Mouse (Mus musculus): Measurements from ENCODE around the gene Fkbp1b. TPM values are rescaled to one million over a fixed set of nuclear protein-coding genes. Genes with fewer than 3 reads are reported as not detected.

The Fkbp1b gene
- polyA plus RNA-seq, 1 experiment = 7.3 TPM

- Histone ChIP-seq H3K27me3 (ENCODE audit: control insufficient read depth, insufficient read depth, insufficient read length) (no peaks in the 10 kb centered on the region), H3K36me3 (ENCODE audit: control insufficient read depth, insufficient read depth) (no peaks in the 10 kb centered on the region), H3ac (ENCODE audit: control insufficient read depth, insufficient read length) (peak overlapping the region; percentile 27), H3K4me3 (peak overlapping the region; percentile 54), H3K4me2 (ENCODE audit: low read depth) (peak overlapping the region; percentile 92), H3K79me2 (ENCODE audit: control insufficient read depth, insufficient read depth) (peaks cover 12% of the 10 kb centered on the region)
- TF ChIP-seq MYOG (IDR thresholded peaks at IDR 0.05; ENCODE audit: control insufficient read depth in 1 of 3, insufficient read depth in 1 of 3, insufficient read length in 2 of 3, low read depth in 2 of 3) (no peak), USF1 (IDR thresholded peaks at IDR 0.05; ENCODE audit: low read depth) (no peak), TCF3 (IDR thresholded peaks at IDR 0.05; ENCODE audit: insufficient read length, low read depth) (no peak), CEBPB (IDR thresholded peaks at IDR 0.05; ENCODE audit: insufficient read depth, poor library complexity, severe bottlenecking) (no peak), MAX (IDR thresholded peaks at IDR 0.05; ENCODE audit: low read depth) (no peak), POLR2AphosphoS2 (IDR thresholded peaks at IDR 0.05; ENCODE audit: insufficient read length, low read depth) (no peak), E2F4 (IDR thresholded peaks at IDR 0.05; ENCODE audit: insufficient read depth) (no peak), SRF (IDR thresholded peaks at IDR 0.05; ENCODE audit: control insufficient read depth, insufficient read length, low read depth) (no peak), TCF12 (IDR thresholded peaks at IDR 0.05; ENCODE audit: insufficient read depth, poor library complexity, severe bottlenecking) (no peak), MYOD1 (IDR thresholded peaks at IDR 0.05; ENCODE audit: control insufficient read depth in 1 of 3, insufficient read length in 2 of 3, low read depth in 2 of 3) (no peak), POLR2A (IDR thresholded peaks at IDR 0.05; ENCODE audit: insufficient read length, low read depth) (no peak), REST (IDR thresholded peaks at IDR 0.05; ENCODE audit: insufficient read depth, insufficient read length) (no peak)
Measured at GRCm38 (mm10) chr12:4840741-4841140, 650 bp downstream of the Fkbp1b start.

GRCm38 (mm10) chr12:4840010-4840409 is 1.4 kb downstream of the Fkbp1b start:
- Histone ChIP-seq H3K27me3 (ENCODE audit: control insufficient read depth, insufficient read depth, insufficient read length) (no peaks in the 10 kb centered on the region), H3ac (ENCODE audit: control insufficient read depth, insufficient read length) (no peak overlapping the region), H3K4me2 (ENCODE audit: low read depth) (no peak overlapping the region), H3K79me2 (ENCODE audit: control insufficient read depth, insufficient read depth) (peaks cover 12% of the 10 kb centered on the region), H3K36me3 (ENCODE audit: control insufficient read depth, insufficient read depth) (no peaks in the 10 kb centered on the region), H3K4me3 (no peak overlapping the region)
- TF ChIP-seq TCF12 (IDR thresholded peaks at IDR 0.05; ENCODE audit: insufficient read depth, poor library complexity, severe bottlenecking) (no peak), SRF (IDR thresholded peaks at IDR 0.05; ENCODE audit: control insufficient read depth, insufficient read length, low read depth) (no peak)

GRCm38 (mm10) chr12:4836959-4837358 is 4.4 kb downstream of the Fkbp1b start:
- no peak for TF ChIP-seq MAX (IDR thresholded peaks at IDR 0.05; ENCODE audit: low read depth)
- no peak for TF ChIP-seq E2F4 (IDR thresholded peaks at IDR 0.05; ENCODE audit: insufficient read depth)
- no peak for TF ChIP-seq POLR2A (IDR thresholded peaks at IDR 0.05; ENCODE audit: insufficient read length, low read depth)
- no peak for TF ChIP-seq MYOD1 (IDR thresholded peaks at IDR 0.05; ENCODE audit: control insufficient read depth in 1 of 3, insufficient read length in 2 of 3, low read depth in 2 of 3)
- TF ChIP-seq CEBPB (IDR thresholded peaks at IDR 0.05; ENCODE audit: insufficient read depth, poor library complexity, severe bottlenecking) = no peak
- TF ChIP-seq MYOG (IDR thresholded peaks at IDR 0.05; ENCODE audit: control insufficient read depth in 1 of 3, insufficient read depth in 1 of 3, insufficient read length in 2 of 3, low read depth in 2 of 3) = no peak
- TF ChIP-seq TCF12 (IDR thresholded peaks at IDR 0.05; ENCODE audit: insufficient read depth, poor library complexity, severe bottlenecking) = no peak
- TF ChIP-seq SRF (IDR thresholded peaks at IDR 0.05; ENCODE audit: control insufficient read depth, insufficient read length, low read depth) = no peak
- TF ChIP-seq POLR2AphosphoS2 (IDR thresholded peaks at IDR 0.05; ENCODE audit: insufficient read length, low read depth) = no peak
- TF ChIP-seq USF1 (IDR thresholded peaks at IDR 0.05; ENCODE audit: low read depth) = no peak
- TF ChIP-seq TCF3 (IDR thresholded peaks at IDR 0.05; ENCODE audit: insufficient read length, low read depth) = no peak
- TF ChIP-seq REST (IDR thresholded peaks at IDR 0.05; ENCODE audit: insufficient read depth, insufficient read length) = no peak
- H3ac ChIP-seq (ENCODE audit: control insufficient read depth, insufficient read length) = no peak overlapping the region
- H3K36me3 ChIP-seq (ENCODE audit: control insufficient read depth, insufficient read depth) = peaks cover 3% of the 10 kb centered on the region
- H3K27me3 ChIP-seq (ENCODE audit: control insufficient read depth, insufficient read depth, insufficient read length) = no peaks in the 10 kb centered on the region
- H3K79me2 ChIP-seq (ENCODE audit: control insufficient read depth, insufficient read depth) = no peaks in the 10 kb centered on the region
- no peak overlapping the region for H3K4me2 ChIP-seq (ENCODE audit: low read depth)
- no peak overlapping the region for H3K4me3 ChIP-seq

- TF ChIP-seq MYOD1 (IDR thresholded peaks at IDR 0.05; ENCODE audit: control insufficient read depth in 1 of 3, insufficient read length in 2 of 3, low read depth in 2 of 3) (no peak), CEBPB (IDR thresholded peaks at IDR 0.05; ENCODE audit: insufficient read depth, poor library complexity, severe bottlenecking) (no peak), POLR2A (IDR thresholded peaks at IDR 0.05; ENCODE audit: insufficient read length, low read depth) (no peak), SRF (IDR thresholded peaks at IDR 0.05; ENCODE audit: control insufficient read depth, insufficient read length, low read depth) (no peak), MAX (IDR thresholded peaks at IDR 0.05; ENCODE audit: low read depth) (no peak), TCF3 (IDR thresholded peaks at IDR 0.05; ENCODE audit: insufficient read length, low read depth) (no peak), USF1 (IDR thresholded peaks at IDR 0.05; ENCODE audit: low read depth) (no peak), TCF12 (IDR thresholded peaks at IDR 0.05; ENCODE audit: insufficient read depth, poor library complexity, severe bottlenecking) (no peak), E2F4 (IDR thresholded peaks at IDR 0.05; ENCODE audit: insufficient read depth) (no peak), REST (IDR thresholded peaks at IDR 0.05; ENCODE audit: insufficient read depth, insufficient read length) (no peak), POLR2AphosphoS2 (IDR thresholded peaks at IDR 0.05; ENCODE audit: insufficient read length, low read depth) (no peak), MYOG (IDR thresholded peaks at IDR 0.05; ENCODE audit: control insufficient read depth in 1 of 3, insufficient read depth in 1 of 3, insufficient read length in 2 of 3, low read depth in 2 of 3) (no peak)
- no peaks in the 10 kb centered on the region for H3K27me3 ChIP-seq (ENCODE audit: control insufficient read depth, insufficient read depth, insufficient read length)
- H3K4me2 ChIP-seq (ENCODE audit: low read depth) = no peak overlapping the region
- H3K79me2 ChIP-seq (ENCODE audit: control insufficient read depth, insufficient read depth) = no peaks in the 10 kb centered on the region
- no peak overlapping the region for H3K4me3 ChIP-seq
- H3ac ChIP-seq (ENCODE audit: control insufficient read depth, insufficient read length) = no peak overlapping the region
- peaks cover 31% of the 10 kb centered on the region for H3K36me3 ChIP-seq (ENCODE audit: control insufficient read depth, insufficient read depth)
Measured at GRCm38 (mm10) chr12:4827256-4827655, 14.1 kb downstream of the Fkbp1b start.

All from myocyte (in vitro differentiated cells).